Mouse (Mus musculus) retina, postnatal 7 days (tissue): ENCODE data around the gene Hsph1.

Experiments used
- DNase-seq: peaks from one replicate; pipeline ENCODE4 v3.0.0-alpha.2; 2012; ENCODE audit warnings: low read depth, low spot score

The Hsph1 gene

DNA sequence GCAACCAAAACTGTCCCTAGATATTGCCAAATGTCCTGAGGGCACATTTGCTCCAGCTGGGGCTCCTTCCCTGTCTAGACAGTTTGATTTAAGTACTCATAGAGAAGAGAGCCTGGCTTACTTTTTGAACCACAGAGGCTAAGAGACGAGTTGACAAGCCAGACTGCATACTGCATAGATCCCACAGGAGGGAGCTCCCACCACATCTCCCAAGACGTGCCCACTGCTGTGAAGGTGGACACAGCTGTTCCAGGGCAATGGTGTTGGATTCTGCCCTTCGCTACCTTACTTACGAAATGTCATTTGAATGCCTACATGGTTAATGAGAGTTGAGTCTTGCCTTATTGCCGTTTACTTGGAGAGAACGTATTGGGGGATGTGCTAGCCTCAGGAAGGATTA lies 6.2 kb upstream of the Hsph1 start:
- DNase-seq, result no peak

DNA sequence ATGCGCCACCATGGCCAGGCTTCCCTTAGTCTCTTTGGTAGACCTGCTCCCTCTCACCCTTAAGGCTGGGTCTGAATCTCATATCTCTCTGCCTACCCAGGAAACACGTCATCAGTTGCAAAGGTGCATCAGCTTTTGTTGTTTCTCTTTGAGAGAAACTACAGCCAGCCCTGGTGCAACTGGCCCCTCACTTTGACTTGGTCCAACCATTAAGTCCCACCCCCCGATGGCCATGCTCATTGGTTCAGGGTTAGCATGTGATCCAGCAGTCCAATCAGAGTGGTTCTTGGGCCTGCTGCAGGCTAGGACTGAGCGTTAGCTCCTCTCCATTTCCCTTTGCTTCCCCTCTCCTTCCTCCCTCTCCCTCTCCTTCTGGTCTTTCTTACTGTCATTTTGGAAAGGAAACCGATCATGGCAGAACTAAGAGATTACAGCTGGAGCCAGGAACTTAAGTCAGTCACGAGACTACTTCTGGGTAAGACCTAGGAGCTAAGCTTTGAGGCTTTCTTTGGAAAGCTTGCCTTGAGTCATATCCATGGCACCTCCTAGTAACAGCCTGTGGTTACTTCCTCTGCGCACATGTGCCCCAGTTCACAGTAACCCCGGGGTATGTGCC lies 5.2 kb upstream of the Hsph1 start:
- no peak for DNase-seq

DNA sequence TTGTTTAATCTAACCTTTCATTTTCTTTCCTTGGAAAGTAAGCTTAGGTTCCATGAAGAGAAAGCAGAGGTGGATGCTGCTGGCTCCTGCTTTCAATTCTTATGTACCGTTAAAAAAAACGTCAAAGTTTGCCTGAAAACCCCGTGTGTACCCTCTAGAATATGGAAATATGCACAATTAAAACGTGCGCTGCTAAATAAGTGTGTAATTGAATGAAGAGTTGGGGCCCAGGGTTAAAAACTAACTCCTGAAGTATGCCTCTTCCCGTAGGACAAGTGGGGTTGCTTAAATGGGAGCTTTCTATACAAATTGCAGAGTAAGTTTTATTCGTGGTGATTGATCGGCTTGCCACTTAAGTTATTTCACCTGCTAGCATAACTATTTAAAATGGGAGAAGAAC lies 1.1 kb upstream of the Hsph1 start:
- no peak for DNase-seq

DNA sequence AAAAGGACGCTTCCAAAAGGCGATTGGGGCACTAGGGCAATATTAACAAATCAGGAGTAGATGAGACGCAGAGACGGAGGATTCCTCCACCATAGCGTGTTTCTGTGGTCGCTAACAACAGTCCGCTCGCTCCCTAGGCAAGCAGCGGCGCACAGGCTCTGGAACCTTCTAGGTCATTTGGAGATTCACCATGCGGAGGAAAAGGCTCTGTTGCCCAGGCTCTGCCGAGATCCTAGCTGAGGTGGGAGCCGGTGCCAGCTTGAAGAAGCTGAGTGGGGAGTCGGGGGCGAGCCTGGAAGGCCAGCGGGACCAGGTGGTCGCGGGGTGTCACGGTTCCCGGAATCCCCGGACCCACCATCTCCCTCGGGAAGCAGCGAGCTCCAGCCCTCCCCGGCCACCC lies 620 bp downstream of the Hsph1 start:
- DNase-seq, result no peak

DNA sequence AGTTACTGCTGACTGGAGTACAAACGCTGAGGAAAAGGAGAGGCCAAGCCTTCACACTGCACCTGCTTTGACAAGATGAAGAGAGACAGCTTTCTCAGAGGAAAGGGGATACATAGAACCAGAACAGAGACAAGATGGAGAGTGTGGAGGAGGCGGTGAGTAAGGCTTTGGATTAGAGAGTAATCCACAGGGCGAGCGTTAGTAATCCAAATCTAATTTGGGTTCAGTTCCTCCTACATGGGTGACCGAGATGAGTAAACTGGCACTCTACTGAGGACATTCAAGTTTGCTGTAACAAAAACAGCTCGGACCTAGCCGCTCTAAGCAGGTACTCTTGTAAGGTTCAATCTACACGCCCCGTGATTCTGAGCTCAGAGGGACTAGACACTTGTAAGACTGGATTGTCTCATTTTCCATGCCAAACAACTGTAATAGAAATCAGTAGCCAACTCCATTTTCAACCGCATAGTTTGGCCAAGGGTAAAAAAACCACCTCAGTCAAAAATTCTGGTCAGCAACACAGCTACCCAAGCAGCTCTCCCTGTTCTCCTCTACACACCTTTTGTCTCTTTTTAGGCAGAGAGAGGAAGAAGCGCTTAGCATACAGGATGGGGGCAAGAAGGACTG lies 1.7 kb downstream of the Hsph1 start:
- no peak for DNase-seq

DNA sequence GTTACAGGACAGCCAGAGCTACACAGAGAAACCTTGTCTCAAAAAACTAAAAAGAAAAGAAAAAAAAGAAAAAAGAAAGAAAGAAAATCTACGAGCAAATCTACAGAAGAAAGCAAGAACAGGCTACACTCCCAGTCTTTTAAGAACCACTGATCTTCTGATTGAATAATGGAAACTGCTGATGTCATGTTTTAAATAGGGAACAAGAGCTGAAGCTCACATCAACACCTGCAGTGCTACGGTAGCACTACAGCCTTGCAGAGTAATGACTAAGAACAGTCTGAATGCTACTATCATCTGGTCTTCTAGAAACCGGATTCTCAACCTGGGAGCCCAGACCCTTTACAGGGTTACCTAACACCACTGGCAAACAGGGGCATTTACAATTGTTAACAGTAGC lies 10.6 kb downstream of the Hsph1 start:
- DNase-seq, result no peak

DNA sequence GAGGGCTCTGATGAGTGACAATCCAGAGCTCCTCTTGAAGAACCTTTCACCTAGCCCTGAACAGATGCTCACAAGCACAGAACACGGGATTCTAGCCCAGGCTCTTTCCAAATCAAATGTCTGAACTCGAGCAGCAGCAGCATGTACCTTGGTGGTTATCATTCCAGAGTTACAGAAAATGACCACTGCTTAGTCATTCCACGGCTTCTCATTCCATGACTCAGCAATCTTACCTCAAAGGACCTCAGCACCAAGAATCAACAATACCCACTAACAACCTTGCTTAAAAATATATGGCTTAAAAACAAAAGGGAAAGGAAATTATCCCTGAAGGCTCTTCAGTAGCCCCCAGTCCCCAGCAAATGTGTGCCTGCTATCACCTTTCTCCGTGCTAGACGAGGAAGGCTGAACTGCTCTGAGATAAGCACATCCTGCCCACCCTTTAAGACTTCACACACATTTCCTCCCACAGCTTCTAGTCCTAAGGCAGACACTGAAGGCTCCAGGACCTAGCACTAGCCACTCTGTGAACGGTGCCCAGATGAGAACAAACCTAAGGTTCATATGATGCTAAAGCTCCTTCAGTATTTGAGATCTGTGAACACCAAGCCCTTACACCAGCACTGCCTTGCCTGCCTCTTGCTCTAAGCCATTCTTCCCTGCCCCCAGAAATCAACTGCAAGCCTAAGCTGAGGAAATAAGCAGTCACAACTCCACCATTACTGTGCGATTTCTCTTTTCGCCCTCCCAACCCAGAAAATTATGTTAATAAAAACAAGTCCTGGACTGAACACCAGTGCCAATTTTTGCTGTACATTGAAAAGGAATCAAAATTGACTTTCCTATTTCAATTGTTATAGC lies 12.1 kb downstream of the Hsph1 start:
- DNase-seq, result no peak

DNA sequence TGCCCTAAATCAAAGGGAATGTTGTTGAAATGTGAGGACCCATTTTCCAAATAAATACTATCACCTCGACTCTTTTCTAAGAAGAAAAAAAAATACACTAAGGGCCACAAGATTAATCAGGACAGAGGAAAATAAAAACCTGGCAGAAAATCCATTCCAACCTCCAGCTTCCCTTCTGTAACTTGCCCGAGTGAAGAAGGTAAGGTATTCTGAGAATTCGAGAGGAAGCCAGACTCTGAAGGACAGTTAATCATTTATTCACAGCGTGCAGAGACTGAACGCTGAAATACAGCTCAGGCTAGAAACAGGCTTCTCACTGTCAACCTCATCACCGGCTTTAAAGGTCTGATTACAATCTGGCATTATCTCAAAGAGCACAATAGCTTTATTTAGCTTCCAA lies 13.5 kb downstream of the Hsph1 start:
- no peak for DNase-seq

DNA sequence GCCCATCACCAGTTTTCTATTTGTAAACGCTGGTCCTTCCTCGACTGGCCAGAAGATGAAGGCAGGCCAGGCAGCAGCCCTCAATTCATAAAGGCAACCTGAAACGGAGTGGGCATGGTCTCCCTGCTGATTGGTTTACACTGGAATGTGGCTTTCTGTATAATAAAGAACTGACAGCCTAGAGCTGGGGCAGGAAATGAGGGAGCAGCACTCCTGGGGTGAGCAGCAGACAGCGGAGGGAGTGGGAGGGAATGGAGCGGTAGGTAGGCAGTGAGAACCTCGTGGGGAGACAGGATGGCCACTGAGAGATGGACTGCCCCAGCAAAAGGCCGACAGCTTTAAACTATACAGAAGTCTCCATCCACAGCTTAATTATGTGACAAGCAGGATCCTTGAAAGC lies 14.0 kb downstream of the Hsph1 start:
- no peak for DNase-seq

DNA sequence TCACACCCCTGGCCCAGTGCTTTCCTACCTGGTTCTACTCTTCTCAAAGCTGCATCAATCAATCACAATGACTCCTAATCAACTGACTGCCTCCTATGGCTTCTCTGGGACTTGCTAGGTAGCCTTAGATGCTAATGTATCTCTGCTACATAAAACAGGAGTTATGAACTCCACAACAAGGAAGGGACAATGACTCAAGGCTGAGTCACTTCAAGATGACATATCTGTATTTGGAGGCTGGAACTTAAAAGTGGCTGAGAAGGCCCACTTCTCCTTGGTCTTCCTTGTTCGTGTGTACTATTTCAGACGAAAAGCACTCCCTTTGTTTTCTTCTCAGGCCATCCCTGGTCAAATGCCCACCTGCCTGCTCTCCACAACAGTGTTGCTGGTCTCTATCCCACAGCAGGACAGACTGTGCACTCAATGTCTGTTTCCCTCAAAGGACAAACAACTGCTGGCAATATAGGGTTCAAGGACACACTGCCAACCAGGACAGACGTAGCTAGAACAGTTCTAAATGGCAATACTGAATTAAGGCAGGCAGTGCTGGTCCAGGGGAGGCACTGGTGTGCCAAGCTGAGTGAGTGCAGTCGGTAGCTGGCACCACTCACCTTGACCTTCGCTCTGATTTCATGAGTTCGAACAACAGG lies 18.3 kb downstream of the Hsph1 start:
- no peak for DNase-seq

DNA sequence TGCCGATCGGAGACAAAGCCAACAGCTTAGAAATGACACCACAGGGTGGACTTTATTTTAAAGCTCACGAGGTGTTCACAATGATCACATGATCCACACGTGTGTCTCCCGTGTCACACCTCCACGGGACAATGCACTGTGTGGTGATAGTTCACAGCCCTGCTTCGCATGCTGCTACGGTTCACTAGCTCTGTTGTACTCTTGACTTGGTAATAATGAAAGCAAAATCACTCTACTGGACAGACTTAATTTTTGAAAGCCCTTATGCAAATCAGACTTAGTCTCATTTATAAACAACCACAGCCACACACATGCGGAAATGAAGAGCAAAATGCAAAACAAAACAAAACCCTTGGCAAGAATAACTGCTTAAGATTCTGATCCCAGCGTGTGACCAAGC lies 19.4 kb downstream of the Hsph1 start:
- no peak for DNase-seq

DNA sequence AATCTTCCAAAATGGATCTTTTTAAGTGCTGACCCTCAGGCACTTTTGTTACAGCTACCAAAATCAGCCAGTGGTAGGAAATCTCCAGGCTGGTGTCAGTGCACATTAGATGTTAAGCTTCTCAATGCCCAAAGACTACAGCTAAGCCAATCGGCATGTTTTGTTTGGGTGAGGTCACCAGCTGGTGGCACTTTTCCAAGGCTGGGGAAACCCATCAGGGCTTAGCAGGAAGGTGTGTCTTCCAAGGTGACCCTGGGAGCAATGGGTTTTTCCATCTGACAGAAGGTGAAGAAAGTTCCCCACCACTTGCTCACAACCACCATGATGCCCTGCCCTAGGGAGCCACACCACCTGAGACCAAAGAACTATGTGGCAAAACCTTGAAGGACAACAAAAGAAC lies 20.0 kb downstream of the Hsph1 start:
- no peak for DNase-seq

DNA sequence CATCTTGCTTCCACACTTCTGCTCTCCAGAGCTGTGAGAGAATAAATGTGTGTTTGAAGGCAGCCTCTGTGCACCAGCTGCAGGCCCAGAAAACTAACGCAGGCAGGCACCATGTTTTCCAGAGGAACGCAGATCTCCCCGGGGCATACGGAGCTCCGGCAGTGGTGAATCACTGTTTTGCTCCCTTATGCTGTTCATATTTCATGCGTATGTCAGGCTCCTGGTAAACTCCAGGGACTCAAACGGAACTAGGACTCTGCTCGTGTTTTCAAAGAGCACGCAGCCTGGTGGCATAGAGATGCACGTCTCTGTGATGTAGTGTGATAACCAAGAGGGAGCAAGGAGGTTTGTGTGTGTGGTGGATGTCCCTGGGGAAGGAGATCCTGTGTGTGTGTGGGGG lies 23.4 kb downstream of the Hsph1 start:
- no peak for DNase-seq

DNA sequence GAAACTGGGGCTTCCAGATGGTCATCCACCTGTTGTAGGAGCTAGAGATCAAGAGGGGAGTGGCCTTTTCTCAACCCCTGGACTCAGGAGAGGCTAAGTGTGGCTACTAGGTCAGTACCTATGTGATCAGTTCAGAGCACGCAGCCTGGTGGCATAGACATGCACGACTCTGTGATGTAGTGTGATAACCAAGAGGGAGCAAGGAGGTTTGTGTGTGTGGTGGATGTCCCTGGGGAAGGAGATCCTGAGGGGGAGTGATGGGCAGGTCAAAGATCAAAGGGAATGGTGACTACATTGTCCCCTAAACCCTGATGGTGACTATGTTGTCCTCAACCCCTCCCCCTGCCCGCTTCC lies 24.0 kb downstream of the Hsph1 start:
- no peak for DNase-seq

DNA sequence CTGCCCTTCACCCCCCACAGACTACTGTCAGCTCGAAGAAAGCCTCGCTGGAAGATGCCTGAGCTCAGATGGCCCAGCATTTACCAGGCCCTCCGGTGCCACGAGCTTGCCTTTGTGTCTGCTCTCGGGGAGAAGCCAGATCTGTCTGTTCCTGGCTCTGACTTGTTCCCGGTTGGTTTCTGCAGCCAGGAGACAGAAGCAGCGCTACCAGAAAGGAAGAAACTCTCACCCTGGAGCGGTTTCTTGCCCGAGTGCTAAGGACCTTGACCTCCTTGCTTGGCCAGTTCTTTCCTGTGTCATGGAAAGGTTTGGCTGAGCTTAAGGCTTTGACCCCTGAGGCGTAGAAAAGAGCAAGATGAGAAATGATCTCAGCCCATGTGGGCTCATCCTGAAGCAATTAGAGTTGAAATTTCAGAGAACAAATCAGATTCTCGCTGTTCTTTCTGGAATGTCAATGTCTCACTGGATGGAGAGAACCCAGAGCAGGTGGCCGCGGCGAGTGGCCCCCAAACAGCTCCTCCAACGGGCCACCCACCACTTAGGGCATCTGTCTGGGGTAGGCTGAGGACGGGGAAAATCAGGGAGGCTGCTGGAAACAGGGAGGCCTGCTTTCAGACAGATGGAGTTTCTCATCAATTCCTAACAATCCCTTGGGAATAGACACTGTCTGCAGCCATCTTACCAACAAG lies 24.6 kb downstream of the Hsph1 start:
- no peak for DNase-seq

DNA sequence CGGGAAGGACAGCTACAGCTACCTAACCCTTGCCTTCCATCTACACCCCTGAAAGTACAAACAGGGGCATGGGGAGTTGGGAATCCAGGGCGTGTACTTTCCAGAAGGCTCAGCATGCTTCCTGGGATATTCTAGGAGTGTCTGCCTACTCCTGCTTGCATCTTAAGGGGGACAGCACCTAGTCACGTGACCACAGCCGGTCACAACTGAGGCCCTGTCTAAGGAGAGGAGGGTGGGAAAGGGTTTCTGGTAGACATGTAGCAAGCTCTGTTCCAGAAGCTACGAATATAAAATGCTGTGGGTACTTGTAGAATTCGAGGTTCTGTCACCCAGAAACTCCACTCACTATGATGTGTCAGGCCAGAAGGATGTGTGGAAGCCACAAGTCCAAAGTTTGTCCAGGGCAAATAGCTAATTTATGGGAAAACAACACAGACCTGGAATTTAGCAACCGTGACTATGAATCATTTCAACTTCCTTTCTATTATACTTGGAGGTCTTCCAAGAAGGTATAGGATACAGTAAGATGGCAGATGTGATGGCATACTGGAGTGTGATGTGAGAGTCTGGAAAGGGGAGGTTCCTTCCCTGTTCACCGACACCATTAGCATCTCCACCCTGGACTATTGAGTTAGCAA lies 29.0 kb downstream of the Hsph1 start:
- no peak for DNase-seq

DNA sequence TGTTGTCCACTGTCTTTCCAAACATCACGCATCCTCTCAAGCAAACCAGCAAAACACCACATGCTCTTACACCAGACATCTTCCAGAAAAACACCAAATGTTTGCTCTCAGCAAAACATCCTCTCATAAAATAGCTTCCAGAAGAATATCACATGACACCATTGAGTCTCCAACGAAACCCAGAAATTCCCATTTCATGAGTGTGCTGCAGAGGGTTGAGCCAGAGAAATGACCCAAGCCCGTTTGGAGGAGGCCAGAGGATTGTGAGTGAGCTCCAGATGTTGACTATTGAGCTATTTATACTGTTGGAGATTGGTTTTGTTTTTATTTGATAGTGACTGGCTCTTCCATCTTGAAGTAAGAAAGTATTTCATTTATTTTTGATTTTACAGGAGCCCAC lies 32.9 kb downstream of the Hsph1 start:
- DNase-seq, result no peak

DNA sequence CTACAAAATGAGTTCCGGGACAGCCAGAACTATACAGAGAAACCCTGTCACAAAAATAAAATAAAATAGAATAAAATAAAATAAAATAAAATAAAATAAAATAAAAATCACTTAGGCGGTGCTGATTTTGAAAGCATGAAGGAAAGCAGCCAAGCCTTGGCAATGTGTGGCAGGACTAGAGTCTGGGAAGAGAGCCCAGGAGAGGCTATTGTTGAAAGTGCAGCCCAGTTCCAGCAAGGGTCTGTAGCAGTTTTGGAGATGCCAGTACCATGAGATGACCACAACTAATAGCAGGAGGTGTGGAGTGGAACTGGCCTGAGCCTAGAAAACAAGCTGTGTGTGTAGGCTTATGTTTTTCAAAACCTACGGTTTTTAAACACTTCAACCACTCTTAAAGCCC lies 34.2 kb downstream of the Hsph1 start:
- DNase-seq, result no peak

DNA sequence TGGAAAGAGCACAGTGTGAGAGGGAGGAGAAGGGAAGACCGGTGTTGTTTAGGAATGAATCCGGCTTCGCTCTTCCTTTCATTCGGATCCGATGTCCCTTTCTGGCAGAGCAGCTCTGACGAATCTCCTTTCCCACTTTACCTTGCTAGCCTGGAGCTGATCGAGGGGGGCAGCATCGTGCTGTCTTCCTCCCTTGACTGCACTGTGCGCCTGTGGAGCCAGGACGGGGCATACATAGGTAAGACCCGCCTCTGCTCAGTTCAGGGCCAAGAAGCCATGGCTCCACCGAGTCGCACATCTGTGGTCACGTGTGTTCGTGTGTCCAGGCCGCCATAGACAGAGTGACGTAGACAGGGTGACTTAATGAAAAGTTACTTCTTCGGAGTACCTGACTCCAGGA lies 38.8 kb downstream of the Hsph1 start:
- DNase-seq, result no peak

DNA sequence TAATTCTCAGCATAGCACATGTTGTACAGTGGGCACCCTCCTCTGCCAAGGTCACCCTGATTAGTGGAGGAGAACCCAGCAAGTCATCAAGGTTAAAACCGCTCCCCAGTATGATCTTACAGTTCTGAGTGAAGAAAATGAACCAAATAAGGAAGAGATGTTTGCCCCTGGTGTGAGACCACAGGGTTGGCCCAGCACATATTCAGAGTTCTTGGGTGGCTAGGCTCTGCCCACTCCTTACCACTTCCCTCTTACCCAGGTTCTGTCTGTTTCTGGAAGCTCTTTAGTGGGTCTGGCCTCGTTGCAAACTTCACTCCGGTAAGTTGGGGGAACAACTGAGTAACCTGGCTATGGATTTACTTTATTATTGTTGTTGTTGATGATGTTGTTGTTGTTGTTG lies 42.0 kb downstream of the Hsph1 start:
- DNase-seq, result no peak

DNA sequence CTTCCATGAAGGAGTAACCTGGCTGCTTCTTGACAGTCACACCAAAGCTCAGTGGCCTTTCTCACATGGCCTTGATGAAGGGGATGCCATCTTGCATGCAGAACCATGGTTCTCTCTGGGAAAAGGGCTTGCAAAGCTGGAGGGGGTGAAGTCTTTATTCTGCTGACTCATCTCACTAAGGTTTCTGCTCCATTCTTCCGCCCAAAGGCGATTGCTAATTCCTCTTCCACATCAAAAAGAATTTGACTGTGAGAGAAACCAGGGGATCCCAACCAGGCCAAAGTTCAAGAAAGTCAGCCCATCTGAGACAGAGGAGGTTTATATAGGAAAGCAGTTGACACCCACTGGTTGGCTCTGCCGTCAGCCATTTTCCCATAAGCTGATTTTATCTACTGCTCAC lies 46.2 kb downstream of the Hsph1 start:
- no peak for DNase-seq
